Mouse (Mus musculus): Measurements from ENCODE around the gene Terb1. TPM values are rescaled to one million over a fixed set of nuclear protein-coding genes. Genes with fewer than 3 reads are reported as not detected.

Terb1 gene
- polyA plus RNA-seq, 1 experiment from 2014 or later, result 0.21 TPM

GRCm38 (mm10) chr8:104410628-104411273 lies 99.0 kb downstream of the Terb1 start:
- Histone ChIP-seq H3K4me3 (ENCODE audit: low read length) (no peak overlapping the region), H3K36me3 (ENCODE audit: control insufficient read depth, insufficient read depth, low read length) (no peaks in the 10 kb centered on the region), H3K9me3 (ENCODE audit: control insufficient read depth, low read length) (no peaks in the 10 kb centered on the region), H3K27me3 (replicated peaks; ENCODE audit: control insufficient read depth, insufficient read depth, low read length) (no peaks in the 10 kb centered on the region), H3K27ac (ENCODE audit: low read length) (no peak overlapping the region), H3K9ac (ENCODE audit: low read depth, low read length) (no peak overlapping the region), H3K4me1 (ENCODE audit: control insufficient read depth, insufficient read depth, low read length) (no peaks in the 10 kb centered on the region; the same call in 1 of the 2 replicates), H3K4me2 (ENCODE audit: low read depth, low read length) (no peak overlapping the region)
- ATAC-seq, result no peak
- 64% methylated on average over 7 of the region's 7 CpGs for WGBS

GRCm38 (mm10) chr8:104408328-104409110 lies 101.2 kb downstream of the Terb1 start:
- no peak overlapping the region for H3K4me3 ChIP-seq (ENCODE audit: low read length)
- WGBS, result 84% methylated on average over 7 of the region's 7 CpGs
- H3K36me3 ChIP-seq (ENCODE audit: control insufficient read depth, insufficient read depth, low read length), result no peaks in the 10 kb centered on the region
- no peak for ATAC-seq
- no peaks in the 10 kb centered on the region for H3K27me3 ChIP-seq (replicated peaks; ENCODE audit: control insufficient read depth, insufficient read depth, low read length)
- peaks cover 4% of the 10 kb centered on the region; the same call in 1 of the 2 replicates for H3K4me1 ChIP-seq (ENCODE audit: control insufficient read depth, insufficient read depth, low read length)
- H3K9me3 ChIP-seq (ENCODE audit: control insufficient read depth, low read length), result no peaks in the 10 kb centered on the region
- H3K4me2 ChIP-seq (ENCODE audit: low read depth, low read length), result no peak overlapping the region
- H3K27ac ChIP-seq (ENCODE audit: low read length), result no peak overlapping the region
- no peak overlapping the region for H3K9ac ChIP-seq (ENCODE audit: low read depth, low read length)

- 73% methylated on average over 6 of the region's 6 CpGs for whole genome bisulfite sequencing
- ATAC-seq, result no peak
- H3K27me3 ChIP-seq (replicated peaks; ENCODE audit: control insufficient read depth, insufficient read depth, low read length), result no peaks in the 10 kb centered on the region
- no peak overlapping the region for H3K4me3 ChIP-seq (ENCODE audit: low read length)
- H3K4me1 ChIP-seq (ENCODE audit: control insufficient read depth, insufficient read depth, low read length), result 0 out of 2 replicates have a peak, but pooled peaks cover 4% of the 10 kb centered on the region
- no peak overlapping the region for H3K27ac ChIP-seq (ENCODE audit: low read length)
- no peaks in the 10 kb centered on the region for H3K36me3 ChIP-seq (ENCODE audit: control insufficient read depth, insufficient read depth, low read length)
- no peaks in the 10 kb centered on the region for H3K9me3 ChIP-seq (ENCODE audit: control insufficient read depth, low read length)
- H3K9ac ChIP-seq (ENCODE audit: low read depth, low read length), result no peak overlapping the region
- H3K4me2 ChIP-seq (ENCODE audit: low read depth, low read length), result no peak overlapping the region
Observed at GRCm38 (mm10) chr8:104406340-104407128, 103.2 kb downstream of the Terb1 start.

GRCm38 (mm10) chr8:104405430-104406187 lies 104.1 kb downstream of the Terb1 start:
- H3K27me3 ChIP-seq (replicated peaks; ENCODE audit: control insufficient read depth, insufficient read depth, low read length), result no peaks in the 10 kb centered on the region
- 0 out of 2 replicates have a peak, but pooled peaks cover 4% of the 10 kb centered on the region for H3K4me1 ChIP-seq (ENCODE audit: control insufficient read depth, insufficient read depth, low read length)
- H3K27ac ChIP-seq (ENCODE audit: low read length), result 0 out of 2 replicates have a peak overlapping the region, but pooled peaks have one; percentile 2
- no peak overlapping the region for H3K4me2 ChIP-seq (ENCODE audit: low read depth, low read length)
- H3K36me3 ChIP-seq (ENCODE audit: control insufficient read depth, insufficient read depth, low read length), result no peaks in the 10 kb centered on the region
- no peak overlapping the region for H3K4me3 ChIP-seq (ENCODE audit: low read length)
- H3K9me3 ChIP-seq (ENCODE audit: control insufficient read depth, low read length), result no peaks in the 10 kb centered on the region
- no peak overlapping the region for H3K9ac ChIP-seq (ENCODE audit: low read depth, low read length)
- WGBS, result 53% methylated on average over 15 of the region's 15 CpGs
- ATAC-seq, result peak; percentile 65

GRCm38 (mm10) chr8:104403596-104403995 lies 106.1 kb downstream of the Terb1 start:
- H3K27ac ChIP-seq (ENCODE audit: low read length), result no peak overlapping the region
- ATAC-seq, result no peak
- H3K9me3 ChIP-seq (ENCODE audit: control insufficient read depth, low read length), result no peaks in the 10 kb centered on the region
- H3K4me2 ChIP-seq (ENCODE audit: low read depth, low read length), result no peak overlapping the region
- no peaks in the 10 kb centered on the region for H3K36me3 ChIP-seq (ENCODE audit: control insufficient read depth, insufficient read depth, low read length)
- WGBS, result 64% methylated on average over 3 of the region's 3 CpGs
- H3K4me1 ChIP-seq (ENCODE audit: control insufficient read depth, insufficient read depth, low read length), result 0 out of 2 replicates have a peak, but pooled peaks cover 4% of the 10 kb centered on the region
- no peak overlapping the region for H3K9ac ChIP-seq (ENCODE audit: low read depth, low read length)
- no peaks in the 10 kb centered on the region for H3K27me3 ChIP-seq (replicated peaks; ENCODE audit: control insufficient read depth, insufficient read depth, low read length)
- H3K4me3 ChIP-seq (ENCODE audit: low read length), result no peak overlapping the region

Other genes with a start within 250 kb of the Terb1 start
- gene Cmtm2a, start 216.7 kb downstream of the Terb1 start, polyA plus RNA-seq (2015; fragmentation: Nextera tagmentation; extraction: Ambion mirVana), result not detected in 2 replicates
- not detected in 2 replicates for gene Gm45711, start 199.8 kb downstream of the Terb1 start, polyA plus RNA-seq (2015; fragmentation: Nextera tagmentation; extraction: Ambion mirVana)
- gene Cmtm1, start 199.8 kb downstream of the Terb1 start, polyA plus RNA-seq (2015; fragmentation: Nextera tagmentation; extraction: Ambion mirVana), result not detected in 2 replicates
- gene Gm11020, start 188.3 kb downstream of the Terb1 start, polyA plus RNA-seq (2015; fragmentation: Nextera tagmentation; extraction: Ambion mirVana), result not detected in 2 replicates
- not detected in 2 replicates for gene Cmtm2b, start 187.7 kb downstream of the Terb1 start, polyA plus RNA-seq (2015; fragmentation: Nextera tagmentation; extraction: Ambion mirVana)
- gene Cmtm3, start 170.5 kb downstream of the Terb1 start, polyA plus RNA-seq (2015; fragmentation: Nextera tagmentation; extraction: Ambion mirVana), result 98.2 and 105 TPM in 2 replicates
- gene Cmtm4, start 114.1 kb downstream of the Terb1 start, polyA plus RNA-seq (2015; fragmentation: Nextera tagmentation; extraction: Ambion mirVana), result 4.2 and 5.1 TPM in 2 replicates
- 38.7 and 39.7 TPM in 2 replicates for gene Dync1li2, start 66.9 kb downstream of the Terb1 start, polyA plus RNA-seq (2015; fragmentation: Nextera tagmentation; extraction: Ambion mirVana)
- 61.2 and 71.3 TPM in 2 replicates for gene Nae1, start 24.7 kb upstream of the Terb1 start, polyA plus RNA-seq (2015; fragmentation: Nextera tagmentation; extraction: Ambion mirVana)
- gene Car7, start 24.8 kb upstream of the Terb1 start, polyA plus RNA-seq (2015; fragmentation: Nextera tagmentation; extraction: Ambion mirVana), result 1.2 and 1.4 TPM in 2 replicates
- gene Pdp2, start 81.5 kb upstream of the Terb1 start, polyA plus RNA-seq (2015; fragmentation: Nextera tagmentation; extraction: Ambion mirVana), result 18.2 and 18.4 TPM in 2 replicates
- gene Cdh16, start 114.5 kb upstream of the Terb1 start, polyA plus RNA-seq (2015; fragmentation: Nextera tagmentation; extraction: Ambion mirVana), result 0.31 and 0.36 TPM in 2 replicates
- 4.6 and 5.2 TPM in 2 replicates for gene Rrad, start 121.4 kb upstream of the Terb1 start, polyA plus RNA-seq (2015; fragmentation: Nextera tagmentation; extraction: Ambion mirVana)
- gene Ciao2b, start 132.1 kb upstream of the Terb1 start, polyA plus RNA-seq (2015; fragmentation: Nextera tagmentation; extraction: Ambion mirVana), result 93.6 and 94.9 TPM in 2 replicates
- gene Ces2a, start 224.1 kb upstream of the Terb1 start, polyA plus RNA-seq (2015; fragmentation: Nextera tagmentation; extraction: Ambion mirVana), result 8.0 and 8.7 TPM in 2 replicates